Mouse (Mus musculus) hindbrain, embryonic 14.5 days (tissue): ENCODE data around the gene Pcdh19. TPM values are rescaled to one million over a fixed set of nuclear protein-coding genes. Genes with fewer than 3 reads are reported as not detected.

Experiments
- ATAC-seq: fragments of 200-750 bp; cut with Nextera tagmentation; 2 replicates; pipeline ENCODE4 v1.8.0; 2017; ENCODE audit warnings: moderate number of reproducible peaks, mild to moderate bottlenecking, moderate TSS enrichment, moderate library complexity; ENCODE audit not compliant: low FRiP score
- DNase-seq: peaks from one replicate; pipeline ENCODE4 v3.0.0-alpha.2; 2015; ENCODE audit warnings: low spot score
- H3K27ac ChIP-seq: fragments of 300-500 bp; sonication (generic); 2 replicates; pipeline ENCODE4 v1.5.1; 2014; ENCODE audit warnings: mild to moderate bottlenecking, moderate library complexity
- H3K27me3 ChIP-seq: fragments of 300-500 bp; sonication (generic); 2 replicates; pipeline ENCODE4 v1.6.1; 2014; ENCODE audit warnings: mild to moderate bottlenecking, low read length, mixed read lengths; ENCODE audit not compliant: control insufficient read depth, insufficient read depth
- H3K36me3 ChIP-seq: fragments of 300-500 bp; sonication (generic); replicated peaks from 2 replicates; pipeline ENCODE4 v1.6.1; 2014; ENCODE audit not compliant: control insufficient read depth, insufficient read depth
- H3K4me1 ChIP-seq: fragments of 300-500 bp; sonication (generic); replicated peaks from 2 replicates; pipeline ENCODE4 v1.6.1; 2014; ENCODE audit warnings: antibody characterized with exemption, low read length, mixed read lengths; ENCODE audit not compliant: control insufficient read depth, insufficient read depth
- H3K4me2 ChIP-seq: fragments of 300-500 bp; sonication (generic); replicated peaks from 2 replicates; pipeline ENCODE4 v1.6.1; 2014; ENCODE audit warnings: mild to moderate bottlenecking, moderate library complexity
- H3K4me3 ChIP-seq: fragments of 300-500 bp; sonication (generic); replicated peaks from 2 replicates; pipeline ENCODE4 v1.5.1; 2014; ENCODE audit warnings: mild to moderate bottlenecking, low read length
- H3K9ac ChIP-seq: fragments of 300-500 bp; sonication (generic); 2 replicates; pipeline ENCODE4 v1.6.1; 2014
- H3K9me3 ChIP-seq: fragments of 300-500 bp; sonication (generic); 2 replicates; pipeline ENCODE4 v1.6.1; 2016; ENCODE audit warnings: low read length; ENCODE audit not compliant: control insufficient read depth
- WGBS: fragments of 180-500 bp; shearing (Covaris S2); extraction: QIAGEN DNeasy Blood & Tissue Kit; methylation state at CpG from one replicate; pipeline ENCODE4 v1.1.7; 2014; 5-methylcytosine and 5-hydroxymethylcytosine counted together
- polyA plus RNA-seq: library from polyadenylated mRNA; unstranded; fragments of >200 nt; fragmentation: Nextera tagmentation; extraction: Ambion mirVana; gene quantifications from 2 replicates; pipeline ENCODE4 v1.2.1, GENCODE M21; 2014

The Pcdh19 gene
- polyA plus RNA-seq, 1 experiment from 2014 or later, result 17.3 TPM

GRCm38 (mm10) chrX:133639445-133639844 is 49.3 kb downstream of the Pcdh19 start:
- H3K9ac ChIP-seq, result no peak overlapping the region
- no peak for ATAC-seq
- H3K4me2 ChIP-seq, result no peak overlapping the region
- DNase-seq, result no peak
- H3K27ac ChIP-seq, result no peak overlapping the region
- no peak overlapping the region for H3K4me3 ChIP-seq
- no peaks in the 10 kb centered on the region for H3K4me1 ChIP-seq
- peaks cover 3% of the 10 kb centered on the region; the same call in 1 of the 2 replicates for H3K27me3 ChIP-seq
- H3K36me3 ChIP-seq, result no peaks in the 10 kb centered on the region
- H3K9me3 ChIP-seq, result no peaks in the 10 kb centered on the region

GRCm38 (mm10) chrX:133629538-133629937 is 59.2 kb downstream of the Pcdh19 start:
- Histone ChIP-seq H3K4me1 (no peaks in the 10 kb centered on the region), H3K9ac (no peak overlapping the region), H3K27ac (no peak overlapping the region), H3K4me2 (no peak overlapping the region), H3K9me3 (no peaks in the 10 kb centered on the region), H3K36me3 (no peaks in the 10 kb centered on the region), H3K27me3 (0 out of 2 replicates have a peak, but pooled peaks cover 3% of the 10 kb centered on the region), H3K4me3 (no peak overlapping the region)
- ATAC-seq (no peak), DNase-seq (no peak)
- 78% methylated on average over 8 of the region's 8 CpGs for WGBS

- no peak for DNase-seq
- H3K9ac ChIP-seq, result no peak overlapping the region
- no peak for ATAC-seq
- H3K36me3 ChIP-seq, result no peaks in the 10 kb centered on the region
- no peak overlapping the region for H3K27ac ChIP-seq
- H3K4me3 ChIP-seq, result no peak overlapping the region
- H3K9me3 ChIP-seq, result no peaks in the 10 kb centered on the region
- WGBS, result 79% methylated on average over 1 of the region's 1 CpGs
- no peak overlapping the region for H3K4me2 ChIP-seq
- 0 out of 2 replicates have a peak, but pooled peaks cover 3% of the 10 kb centered on the region for H3K27me3 ChIP-seq
- H3K4me1 ChIP-seq, result no peaks in the 10 kb centered on the region
Observed at GRCm38 (mm10) chrX:133618222-133618621, 70.6 kb downstream of the Pcdh19 start.

GRCm38 (mm10) chrX:133605828-133606227 is 83.0 kb downstream of the Pcdh19 start:
- 65% methylated on average over 4 of the region's 4 CpGs for WGBS
- no peak for ATAC-seq

GRCm38 (mm10) chrX:133604272-133604671 is 84.5 kb downstream of the Pcdh19 start:
- WGBS, result 57% methylated on average over 4 of the region's 4 CpGs
- DNase-seq, result no peak
- H3K4me2 ChIP-seq, result no peak overlapping the region

More at GRCm38 (mm10) chrX:133605828-133606227, 83.0 kb downstream of the Pcdh19 start:
- H3K4me2 ChIP-seq, result no peak overlapping the region
- H3K27ac ChIP-seq, result no peak overlapping the region
- no peak overlapping the region for H3K9ac ChIP-seq
- no peak overlapping the region for H3K4me3 ChIP-seq
- H3K27me3 ChIP-seq, result peaks cover 4% of the 10 kb centered on the region; the same call in 1 of the 2 replicates
- no peaks in the 10 kb centered on the region for H3K4me1 ChIP-seq
- H3K36me3 ChIP-seq, result no peaks in the 10 kb centered on the region
- H3K9me3 ChIP-seq, result no peaks in the 10 kb centered on the region
- DNase-seq, result no peak

GRCm38 (mm10) chrX:133602068-133602467 is 86.7 kb downstream of the Pcdh19 start:
- no peak overlapping the region for H3K4me3 ChIP-seq
- no peak overlapping the region for H3K27ac ChIP-seq
- H3K9me3 ChIP-seq, result no peaks in the 10 kb centered on the region
- ATAC-seq (no peak), DNase-seq (no peak)
- no peak overlapping the region for H3K9ac ChIP-seq
- H3K4me2 ChIP-seq, result no peak overlapping the region
- no peaks in the 10 kb centered on the region for H3K36me3 ChIP-seq
- H3K4me1 ChIP-seq, result no peaks in the 10 kb centered on the region
- no peaks in the 10 kb centered on the region for H3K27me3 ChIP-seq
- 71% methylated on average over 2 of the region's 2 CpGs for WGBS

More at GRCm38 (mm10) chrX:133604272-133604671, 84.5 kb downstream of the Pcdh19 start:
- Histone ChIP-seq H3K27ac (no peak overlapping the region), H3K4me1 (no peaks in the 10 kb centered on the region), H3K36me3 (no peaks in the 10 kb centered on the region), H3K4me3 (no peak overlapping the region), H3K9ac (no peak overlapping the region), H3K9me3 (no peaks in the 10 kb centered on the region), H3K27me3 (peaks cover 4% of the 10 kb centered on the region; the same call in 1 of the 2 replicates)
- no peak for ATAC-seq

GRCm38 (mm10) chrX:133601658-133602057 is 87.1 kb downstream of the Pcdh19 start:
- Histone ChIP-seq H3K4me3 (no peak overlapping the region), H3K9ac (no peak overlapping the region), H3K9me3 (no peaks in the 10 kb centered on the region), H3K27ac (no peak overlapping the region), H3K4me2 (no peak overlapping the region), H3K36me3 (no peaks in the 10 kb centered on the region), H3K4me1 (no peaks in the 10 kb centered on the region), H3K27me3 (no peaks in the 10 kb centered on the region)
- DNase-seq (no peak), ATAC-seq (no peak)
- 79% methylated on average over 1 of the region's 1 CpGs for WGBS

- no peaks in the 10 kb centered on the region for H3K4me1 ChIP-seq
- H3K4me2 ChIP-seq, result no peak overlapping the region
- no peaks in the 10 kb centered on the region for H3K9me3 ChIP-seq
- H3K9ac ChIP-seq, result no peak overlapping the region
- H3K27ac ChIP-seq, result no peak overlapping the region
- DNase-seq (no peak), ATAC-seq (no peak)
- H3K27me3 ChIP-seq, result no peaks in the 10 kb centered on the region
- 81% methylated on average over 2 of the region's 2 CpGs for WGBS
- no peaks in the 10 kb centered on the region for H3K36me3 ChIP-seq
- no peak overlapping the region for H3K4me3 ChIP-seq
Observed at GRCm38 (mm10) chrX:133601195-133601594, 87.6 kb downstream of the Pcdh19 start.

GRCm38 (mm10) chrX:133575601-133576382 is 113.0 kb downstream of the Pcdh19 start:
- no peaks in the 10 kb centered on the region for H3K27me3 ChIP-seq
- no peak for DNase-seq
- H3K36me3 ChIP-seq, result no peaks in the 10 kb centered on the region
- no peaks in the 10 kb centered on the region for H3K9me3 ChIP-seq
- H3K4me1 ChIP-seq, result no peaks in the 10 kb centered on the region
- ATAC-seq, result no peak
- no peak overlapping the region for H3K9ac ChIP-seq
- WGBS, result 30% methylated on average over 4 of the region's 4 CpGs
- no peak overlapping the region for H3K4me3 ChIP-seq
- H3K27ac ChIP-seq, result no peak overlapping the region
- no peak overlapping the region for H3K4me2 ChIP-seq
